24 mouse cellular contexts compared by ENCODE assay signal in genomic region chr1:65131671-65132070, GRCm38 (mm10). TPM values are rescaled to one million over a fixed set of nuclear protein-coding genes. Genes with fewer than 3 reads are reported as not detected.
"Had no signal": no experiment of that assay in that cellular context is flagged by ENCODE, and none has a peak within 500 bp of the region (broad histone marks: within the 10 kb centered on the region; RNA-seq: fewer than 3 reads in every experiment).

No protein-coding gene starts in this region.

- DNase-seq: retina, postnatal 1 day; right cerebral cortex, adult 18-20 months; right cerebral cortex, postnatal 14 days; right cerebral cortex, postnatal 25 days; right cerebral cortex, postnatal 4 days; spleen, adult 18-20 months; thymus, adult 18-20 months; thymus, adult 2 months; thymus, postnatal 14 days; thymus, postnatal 25 days; thymus, postnatal 36 days; thymus, postnatal 4 days had no signal

- H3K4me3 ChIP-seq: neural tube, embryonic 13.5 days; neural tube, embryonic 15.5 days; stomach, embryonic 15.5 days had no signal

- H3K27ac ChIP-seq: neural tube, embryonic 13.5 days; neural tube, embryonic 15.5 days; stomach, embryonic 15.5 days; stomach, postnatal 0 days had no signal

- H3K27me3 ChIP-seq: neural tube, embryonic 13.5 days; neural tube, embryonic 15.5 days; stomach, embryonic 15.5 days had no signal

- H3K4me1 ChIP-seq: neural tube, embryonic 13.5 days; neural tube, embryonic 15.5 days; stomach, embryonic 15.5 days had no signal

- H3K36me3 ChIP-seq: neural tube, embryonic 13.5 days; neural tube, embryonic 15.5 days; stomach, embryonic 15.5 days had no signal

RNA-seq across cellular contexts. Expression of gene D630023F18Rik, which starts 8.7 kb away (rescaled TPM):
- polyA plus RNA-seq: small intestine, adult 2 months; spleen, adult 2 months; testis, adult 2 months had no signal

RNA-seq across cellular contexts. Expression of gene Gm28845, which starts 12.3 kb away (rescaled TPM):
- polyA plus RNA-seq: neural tube, embryonic 13.5 days; neural tube, embryonic 14.5 days; neural tube, embryonic 15.5 days; small intestine, adult 2 months; spleen, adult 2 months; stomach, embryonic 14.5 days; stomach, embryonic 15.5 days; stomach, embryonic 16.5 days; stomach, postnatal 0 days; testis, adult 2 months; thymus, adult 2 months; thymus, postnatal 0 days; urinary bladder, adult 2 months had no signal

RNA-seq across cellular contexts. Expression of gene Cryga, which starts 28.5 kb away (rescaled TPM):
- polyA plus RNA-seq: neural tube, embryonic 13.5 days; neural tube, embryonic 14.5 days; small intestine, adult 2 months; spleen, adult 2 months; stomach, embryonic 14.5 days; stomach, embryonic 15.5 days; stomach, embryonic 16.5 days; stomach, postnatal 0 days; testis, adult 2 months; thymus, postnatal 0 days; urinary bladder, adult 2 months had no signal

RNA-seq across cellular contexts. Expression of gene Crygb, which starts 49.6 kb away (rescaled TPM):
- polyA plus RNA-seq: small intestine, adult 2 months; spleen, adult 2 months; stomach, embryonic 15.5 days; stomach, embryonic 16.5 days; stomach, postnatal 0 days; testis, adult 2 months; thymus, adult 2 months; thymus, postnatal 0 days; urinary bladder, adult 2 months had no signal
